Mouse (Mus musculus) forebrain, embryonic 12.5 days (tissue): ENCODE measurements around the gene 1110059E24Rik. TPM values are rescaled to one million over a fixed set of nuclear protein-coding genes. Genes with fewer than 3 reads are reported as not detected.

Source experiments
- ATAC-seq: fragments of 200-750 bp; cut with Nextera tagmentation; 2 replicates; pipeline ENCODE4 v1.8.0; 2017; ENCODE audit warnings: moderate TSS enrichment; ENCODE audit not compliant: low FRiP score
- H3K27ac ChIP-seq: fragments of 300-500 bp; sonication (generic); 2 replicates; pipeline ENCODE4 v1.5.1; 2016; ENCODE audit warnings: mild to moderate bottlenecking
- H3K27me3 ChIP-seq: fragments of 300-500 bp; sonication (generic); 2 replicates; pipeline ENCODE4 v1.6.1; 2016; ENCODE audit warnings: mild to moderate bottlenecking
- H3K36me3 ChIP-seq: fragments of 300-500 bp; sonication (generic); replicated peaks from 2 replicates; pipeline ENCODE4 v1.6.1; 2016; ENCODE audit warnings: mild to moderate bottlenecking
- H3K4me1 ChIP-seq: fragments of 300-500 bp; sonication (generic); 2 replicates; pipeline ENCODE4 v1.6.1; 2016
- H3K4me2 ChIP-seq: fragments of 300-500 bp; sonication (generic); 2 replicates; pipeline ENCODE4 v1.6.1; 2016; ENCODE audit warnings: mild to moderate bottlenecking, moderate library complexity
- H3K4me3 ChIP-seq: fragments of 300-500 bp; sonication (generic); replicated peaks from 2 replicates; pipeline ENCODE4 v1.5.1; 2016; ENCODE audit warnings: mild to moderate bottlenecking
- H3K9ac ChIP-seq: fragments of 300-500 bp; sonication (generic); 2 replicates; pipeline ENCODE4 v1.6.1; 2016; ENCODE audit warnings: mild to moderate bottlenecking
- H3K9me3 ChIP-seq: fragments of 300-500 bp; sonication (generic); 2 replicates; pipeline ENCODE4 v1.6.1; 2016
- WGBS: fragments of 180-500 bp; shearing (Covaris S2); methylation state at CpG from one replicate; pipeline ENCODE4 v1.1.7; 2016; 5-methylcytosine and 5-hydroxymethylcytosine counted together
- polyA plus RNA-seq: library from polyadenylated mRNA; unstranded; fragments of >200 nt; fragmentation: Nextera tagmentation; extraction: Ambion mirVana; gene quantifications from 2 replicates; pipeline ENCODE4 v1.2.1, GENCODE M21; 2016

Gene 1110059E24Rik
- 58.8 and 59.4 TPM in 2 replicates for polyA plus RNA-seq

GRCm38 (mm10) chr19:21652285-21653171 lies at the start of gene 1110059E24Rik:
Gene 1110059E24Rik, minus strand, starts transcription at chr19:21652976.
- H3K27ac ChIP-seq, result peak within 1 kb of the TSS; percentile 99
- peak within 1 kb of the TSS; percentile 94 for H3K4me3 ChIP-seq
- no peaks in the 10 kb centered on the region for H3K9me3 ChIP-seq
- H3K4me1 ChIP-seq, result peaks cover 30% of the 10 kb centered on the region
- ATAC-seq, result peak; percentile 98
- WGBS, result 4% methylated on average over 52 of the region's 52 CpGs
- peak within 1 kb of the TSS; percentile 94 for H3K9ac ChIP-seq
- H3K36me3 ChIP-seq, result no peaks in the 10 kb centered on the region
- H3K4me2 ChIP-seq, result peak within 1 kb of the TSS; percentile 75
- no peaks in the 10 kb centered on the region for H3K27me3 ChIP-seq

GRCm38 (mm10) chr19:21680986-21681385 lies 28.2 kb upstream of the 1110059E24Rik start:
- ATAC-seq, result no peak
- H3K4me1 ChIP-seq, result no peaks in the 10 kb centered on the region
- H3K27ac ChIP-seq, result no peak overlapping the region
- H3K4me2 ChIP-seq, result no peak overlapping the region
- H3K9me3 ChIP-seq, result no peaks in the 10 kb centered on the region
- no peak overlapping the region for H3K9ac ChIP-seq
- no peaks in the 10 kb centered on the region for H3K27me3 ChIP-seq
- H3K4me3 ChIP-seq, result no peak overlapping the region
- WGBS, result 95% methylated on average over 10 of the region's 10 CpGs
- H3K36me3 ChIP-seq, result peaks cover 45% of the 10 kb centered on the region

- Histone ChIP-seq H3K27me3 (no peaks in the 10 kb centered on the region), H3K9ac (no peak overlapping the region), H3K4me2 (no peak overlapping the region), H3K4me1 (no peaks in the 10 kb centered on the region), H3K9me3 (no peaks in the 10 kb centered on the region), H3K27ac (no peak overlapping the region), H3K36me3 (peaks cover 45% of the 10 kb centered on the region), H3K4me3 (no peak overlapping the region)
- ATAC-seq, result no peak
- 94% methylated on average over 3 of the region's 3 CpGs for WGBS
Measured at GRCm38 (mm10) chr19:21680091-21680490, 27.3 kb upstream of the 1110059E24Rik start.

GRCm38 (mm10) chr19:21674354-21675096 lies 21.7 kb upstream of the 1110059E24Rik start:
- no peaks in the 10 kb centered on the region for H3K27me3 ChIP-seq
- no peak overlapping the region for H3K4me2 ChIP-seq
- 95% methylated on average over 17 of the region's 17 CpGs for WGBS
- H3K4me3 ChIP-seq, result no peak overlapping the region
- H3K27ac ChIP-seq, result no peak overlapping the region
- no peak overlapping the region for H3K9ac ChIP-seq
- H3K9me3 ChIP-seq, result 0 out of 2 replicates have a peak, but pooled peaks cover 3% of the 10 kb centered on the region
- peaks cover 18% of the 10 kb centered on the region; the same call in 1 of the 2 replicates for H3K36me3 ChIP-seq
- no peak for ATAC-seq
- no peaks in the 10 kb centered on the region for H3K4me1 ChIP-seq

- H3K9ac ChIP-seq, result no peak overlapping the region
- H3K4me2 ChIP-seq, result no peak overlapping the region
- H3K27me3 ChIP-seq, result no peaks in the 10 kb centered on the region
- H3K4me1 ChIP-seq, result no peaks in the 10 kb centered on the region
- 0 out of 2 replicates have a peak, but pooled peaks cover 3% of the 10 kb centered on the region for H3K9me3 ChIP-seq
- no peak for ATAC-seq
- no peak overlapping the region for H3K27ac ChIP-seq
- H3K4me3 ChIP-seq, result no peak overlapping the region
- H3K36me3 ChIP-seq, result peaks cover 7% of the 10 kb centered on the region; the same call in 1 of the 2 replicates
- WGBS, result 92% methylated on average over 4 of the region's 4 CpGs
Measured at GRCm38 (mm10) chr19:21669650-21670049, 16.9 kb upstream of the 1110059E24Rik start.

GRCm38 (mm10) chr19:21663756-21664456 lies 11.1 kb upstream of the 1110059E24Rik start:
- no peak overlapping the region for H3K4me2 ChIP-seq
- no peaks in the 10 kb centered on the region for H3K4me1 ChIP-seq
- H3K9ac ChIP-seq, result no peak overlapping the region
- no peak overlapping the region for H3K27ac ChIP-seq
- no peaks in the 10 kb centered on the region for H3K27me3 ChIP-seq
- no peak for ATAC-seq
- no peaks in the 10 kb centered on the region for H3K9me3 ChIP-seq
- H3K36me3 ChIP-seq, result no peaks in the 10 kb centered on the region; the same call in 1 of the 2 replicates
- H3K4me3 ChIP-seq, result no peak overlapping the region
- 89% methylated on average over 4 of the region's 4 CpGs for WGBS

GRCm38 (mm10) chr19:21660734-21661133 lies 8.0 kb upstream of the 1110059E24Rik start:
- no peaks in the 10 kb centered on the region; the same call in 1 of the 2 replicates for H3K36me3 ChIP-seq
- H3K4me2 ChIP-seq, result no peak overlapping the region
- no peaks in the 10 kb centered on the region for H3K9me3 ChIP-seq
- H3K27me3 ChIP-seq, result no peaks in the 10 kb centered on the region
- ATAC-seq, result no peak
- H3K4me1 ChIP-seq, result peaks cover 3% of the 10 kb centered on the region
- no peak overlapping the region for H3K27ac ChIP-seq
- H3K4me3 ChIP-seq, result no peak overlapping the region
- no peak overlapping the region for H3K9ac ChIP-seq
- 92% methylated on average over 1 of the region's 1 CpGs for WGBS

GRCm38 (mm10) chr19:21654788-21655187 lies 2.0 kb upstream of the 1110059E24Rik start:
- H3K4me1 ChIP-seq, result peaks cover 30% of the 10 kb centered on the region
- ATAC-seq, result no peak
- H3K9ac ChIP-seq, result peak overlapping the region; percentile 94
- H3K36me3 ChIP-seq, result no peaks in the 10 kb centered on the region
- peak overlapping the region; percentile 94 for H3K4me3 ChIP-seq
- H3K27me3 ChIP-seq, result no peaks in the 10 kb centered on the region
- no peaks in the 10 kb centered on the region for H3K9me3 ChIP-seq
- H3K4me2 ChIP-seq, result peak overlapping the region; percentile 75
- no peak overlapping the region for H3K27ac ChIP-seq
- 61% methylated on average over 7 of the region's 7 CpGs for WGBS

GRCm38 (mm10) chr19:21653172-21653981 lies 601 bp upstream of the 1110059E24Rik start, which contains the start of gene Abhd17b:
Gene Abhd17b, plus strand, starts transcription at chr19:21653185.
- ATAC-seq, result peak; percentile 69
- H3K9ac ChIP-seq, result peak within 1 kb of the TSS; percentile 94
- WGBS, result under 1% methylated on average over 98 of the region's 105 CpGs
- peak within 1 kb of the TSS; percentile 94 for H3K4me3 ChIP-seq
- peak within 1 kb of the TSS; percentile 75 for H3K4me2 ChIP-seq
- H3K36me3 ChIP-seq, result no peaks in the 10 kb centered on the region
- H3K27ac ChIP-seq, result peak within 1 kb of the TSS; percentile 99
- H3K9me3 ChIP-seq, result no peaks in the 10 kb centered on the region
- peaks cover 30% of the 10 kb centered on the region for H3K4me1 ChIP-seq
- no peaks in the 10 kb centered on the region for H3K27me3 ChIP-seq

- no peak for ATAC-seq
- H3K27ac ChIP-seq, result 0 out of 2 replicates have a peak overlapping the region, but pooled peaks have one; percentile 99
Measured at GRCm38 (mm10) chr19:21651664-21652063, 1.1 kb downstream of the 1110059E24Rik start.

GRCm38 (mm10) chr19:21646142-21646541 lies 6.6 kb downstream of the 1110059E24Rik start:
- H3K4me2 ChIP-seq, result no peak overlapping the region
- H3K27me3 ChIP-seq, result no peaks in the 10 kb centered on the region
- WGBS, result 84% methylated on average over 6 of the region's 6 CpGs
- H3K4me3 ChIP-seq, result no peak overlapping the region
- no peak overlapping the region for H3K9ac ChIP-seq
- no peaks in the 10 kb centered on the region for H3K36me3 ChIP-seq
- no peaks in the 10 kb centered on the region for H3K9me3 ChIP-seq
- H3K4me1 ChIP-seq, result peaks cover 3% of the 10 kb centered on the region; the same call in 1 of the 2 replicates
- no peak for ATAC-seq
- no peak overlapping the region for H3K27ac ChIP-seq

More at GRCm38 (mm10) chr19:21651664-21652063, 1.1 kb downstream of the 1110059E24Rik start:
- Histone ChIP-seq H3K36me3 (no peaks in the 10 kb centered on the region), H3K9ac (peak overlapping the region; percentile 75), H3K9me3 (no peaks in the 10 kb centered on the region), H3K4me2 (peak overlapping the region; percentile 75), H3K4me1 (peaks cover 30% of the 10 kb centered on the region), H3K27me3 (no peaks in the 10 kb centered on the region), H3K4me3 (peak overlapping the region; percentile 94)
- WGBS, result 51% methylated on average over 6 of the region's 6 CpGs
